Mouse (Mus musculus): ENCODE measurements around the gene Olfr866. TPM values are rescaled to one million over a fixed set of nuclear protein-coding genes. Genes with fewer than 3 reads are reported as not detected.
A peak's percentile ranks its signal among the peaks of the same experiment; 100 is the strongest.

Gene Olfr866
- not detected for total RNA-seq (2022)

DNA sequence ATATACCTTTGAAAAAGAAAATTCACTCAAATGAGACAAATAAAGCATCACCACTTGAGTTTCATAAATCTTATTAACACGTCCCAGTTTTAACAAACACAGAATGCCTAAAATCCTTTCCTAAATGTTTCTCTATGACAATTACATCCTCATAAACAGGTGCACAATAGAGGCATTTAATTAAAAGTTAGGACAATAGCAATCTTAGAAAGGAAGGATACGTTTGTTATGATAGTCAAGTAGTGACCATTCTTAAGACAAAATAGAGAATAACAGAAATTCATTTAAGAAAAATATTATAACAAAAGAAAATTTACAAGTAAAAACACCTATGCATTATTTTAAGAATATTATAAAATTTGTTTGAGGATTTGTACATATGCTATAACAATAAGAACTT, at the start of gene Olfr866:
Olfr866 (minus strand) TSS at position 101 of the 400 bp plus-strand sequence.
- DNase-seq (ENCODE audit: low spot score in 2 of 2) = no peak

DNA sequence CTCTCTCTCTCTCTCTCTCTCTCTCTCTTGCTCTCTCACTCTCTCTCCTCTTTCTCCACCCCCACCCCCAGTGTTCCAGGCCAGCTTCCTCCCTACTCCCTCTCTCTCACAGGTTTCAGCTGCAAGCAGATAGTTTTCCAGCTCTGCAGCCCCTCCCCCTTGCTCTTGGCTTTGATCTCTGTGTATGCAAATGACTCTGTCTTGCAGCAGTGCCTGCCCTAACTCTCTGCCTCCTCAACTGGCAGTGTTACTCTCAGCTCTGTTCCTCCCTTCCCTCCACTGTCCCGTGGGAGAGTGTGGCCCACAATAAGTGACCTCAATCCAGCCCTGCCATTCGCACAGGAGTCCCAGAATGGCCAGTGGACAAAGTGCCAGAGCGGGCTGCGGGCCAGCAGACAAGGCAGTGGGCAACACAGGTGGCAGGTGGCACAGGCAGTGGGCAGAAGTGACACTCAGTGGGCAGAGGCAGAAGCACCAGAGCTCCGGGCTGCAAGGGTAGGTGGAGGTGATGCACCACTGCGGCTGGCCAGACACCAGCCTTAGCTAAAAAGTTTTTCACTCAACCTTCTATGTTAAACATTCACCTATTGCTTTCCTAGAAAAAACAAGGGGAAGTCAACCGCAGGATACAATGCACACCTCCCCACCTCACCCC, 45.8 kb upstream of the Olfr866 start:
- DNase-seq (ENCODE audit: low spot score in 2 of 2) = peak in 1 of 2 experiments; percentile 7

DNA sequence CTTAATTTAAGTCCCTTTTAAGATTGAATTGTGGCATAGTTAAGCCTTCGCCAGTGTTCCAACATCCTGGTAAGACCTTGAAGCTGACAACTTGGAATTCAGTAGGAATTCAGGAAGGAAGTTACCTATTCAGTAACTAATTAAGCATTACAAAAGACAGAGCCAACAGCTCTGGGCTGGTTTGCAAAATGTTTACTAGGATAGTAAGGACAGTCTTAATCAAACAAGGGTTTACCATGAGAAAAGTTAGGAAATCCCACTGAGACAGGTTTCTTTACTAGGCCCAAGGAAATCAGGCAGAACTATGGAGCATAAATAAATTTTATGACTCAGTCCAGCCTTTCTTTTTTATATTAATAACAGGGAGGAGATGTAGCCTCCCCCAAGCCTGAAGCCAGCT, 43.5 kb upstream of the Olfr866 start:
- DNase-seq (ENCODE audit: low spot score in 2 of 2) = no peak

DNA sequence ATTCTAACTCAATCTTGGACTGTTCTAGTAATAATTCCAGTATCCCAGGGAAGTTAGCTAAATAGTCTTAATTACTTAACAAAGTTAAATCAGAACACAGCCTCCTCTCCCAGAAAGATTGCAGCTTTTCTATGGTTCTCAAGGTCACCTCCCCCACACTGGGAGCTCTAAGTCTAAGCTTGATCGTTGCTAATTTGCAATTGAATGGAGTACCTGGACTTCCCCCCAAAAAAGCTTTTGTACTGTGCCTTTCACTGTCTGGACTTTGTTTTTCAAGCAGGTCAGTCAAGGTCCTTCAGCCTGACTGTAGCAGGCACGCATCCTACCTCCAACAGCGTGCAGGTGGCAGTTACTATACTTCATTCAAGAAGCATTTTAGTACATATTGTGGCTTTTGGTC, 42.4 kb upstream of the Olfr866 start:
- DNase-seq (ENCODE audit: low spot score in 2 of 2) = no peak

DNA sequence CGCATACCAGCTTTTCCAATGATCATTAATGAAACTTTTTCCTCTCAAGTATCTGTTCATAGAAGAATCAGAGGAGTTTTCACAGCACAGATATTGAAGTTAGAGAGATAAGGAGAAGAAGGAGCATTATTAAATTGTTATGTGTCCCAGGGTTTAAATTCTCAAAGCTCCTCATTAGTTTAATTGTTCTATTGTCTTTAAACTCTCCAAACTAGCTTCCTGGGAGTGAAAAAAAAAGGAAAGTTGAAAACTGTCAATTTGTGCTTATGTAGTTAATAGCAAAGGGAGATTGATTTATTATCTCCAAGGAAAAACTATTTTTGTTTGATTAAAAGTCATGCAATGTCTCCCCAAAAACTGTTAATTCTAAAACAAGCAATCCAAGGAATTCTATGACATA, 29.6 kb upstream of the Olfr866 start, which contains the start of gene Olfr867:
Olfr867 (minus strand) TSS at position 101 of the 400 bp plus-strand sequence.
- no peak for DNase-seq (ENCODE audit: low spot score in 2 of 2)

DNA sequence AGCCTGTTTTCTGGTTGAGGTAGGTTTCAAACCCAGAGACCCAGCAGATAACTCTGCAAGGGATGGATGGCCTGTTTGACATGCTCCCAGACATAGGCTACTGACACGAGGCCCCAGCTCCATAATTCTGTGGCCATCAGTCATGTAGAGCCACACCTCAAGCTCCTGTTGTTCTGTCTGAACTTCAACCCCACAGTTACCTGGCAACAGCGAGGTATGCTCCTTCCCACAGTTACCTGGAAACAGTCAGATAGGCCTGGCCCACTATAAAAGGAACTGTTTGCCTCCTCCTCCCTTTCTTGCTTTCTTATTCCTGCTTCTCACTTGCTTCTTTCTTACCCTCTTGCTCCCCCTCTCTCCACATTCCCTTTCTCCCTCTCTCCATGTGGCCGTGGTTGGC, 20.1 kb upstream of the Olfr866 start:
- no peak for DNase-seq (ENCODE audit: low spot score in 2 of 2)

Small RNAs within 50 kb of the gene (microRNA-seq; reads per million reads assigned to microRNA genes)
- gene Gm26231 (0 reads per million in 2 experiments), gene Gm44395 (0 reads per million in 2 experiments)

Other genes starting within 250 kb of the Olfr866 start
- not detected for gene Olfr58, start 247.8 kb downstream of the Olfr866 start, total RNA-seq (2022)
- gene Olfr859, start 223.1 kb downstream of the Olfr866 start, total RNA-seq (2022) = not detected
- gene Olfr860, start 178.3 kb downstream of the Olfr866 start, total RNA-seq (2022) = not detected
- not detected for gene Olfr862, start 140.0 kb downstream of the Olfr866 start, total RNA-seq (2022)
- gene Olfr77, start 111.2 kb downstream of the Olfr866 start, total RNA-seq (2022) = not detected
- gene Olfr867, start 29.5 kb upstream of the Olfr866 start, total RNA-seq (2022) = not detected
- gene Olfr868, start 70.6 kb upstream of the Olfr866 start, total RNA-seq (2022) = not detected
- not detected for gene Olfr869, start 101.0 kb upstream of the Olfr866 start, total RNA-seq (2022)
- not detected for gene Olfr870, start 146.0 kb upstream of the Olfr866 start, total RNA-seq (2022)
- gene Olfr871, start 184.2 kb upstream of the Olfr866 start, total RNA-seq (2022) = not detected
- not detected for gene Olfr872, start 209.1 kb upstream of the Olfr866 start, total RNA-seq (2022)